ENCODE assay signal across 9 mouse cellular contexts in genomic region chr7:142083588-142084317, GRCm38 (mm10). TPM values are rescaled to one million over a fixed set of nuclear protein-coding genes. Genes with fewer than 3 reads are reported as not detected.
A peak's percentile ranks its signal among the peaks of the same experiment; 100 is the strongest.
DNase-seq lines count a peak whose midpoint lies in the region; ATAC-seq and TF ChIP-seq lines count a peak whose summit lies in the region.
"Had no signal": no experiment of that assay in that cellular context is flagged by ENCODE, and none has a peak within 500 bp of the region (broad histone marks: within the 10 kb centered on the region; RNA-seq: fewer than 3 reads in every experiment).

No protein-coding gene starts in this region.

- peak; percentile 65 for DNase-seq in adrenal gland, adult 2 months
- no peak for DNase-seq in adrenal gland, adult 8-10 months
- DNase-seq in urinary bladder, postnatal 14 days (ENCODE audit: low spot score) = peak; percentile 70
- no peak for DNase-seq in urinary bladder, postnatal 10 days (ENCODE audit: low spot score)
- peak; percentile 66 for DNase-seq in lung, adult 2 months
- DNase-seq in testis, postnatal 14 days (ENCODE audit: low spot score) = no peak
- DNase-seq in layer of hippocampus, postnatal 25 days (ENCODE audit: extremely low spot score in 1 of 2, low spot score in 1 of 2) = no peak

- H3K9me3 ChIP-seq in heart, embryonic 14.5 days (ENCODE audit: control insufficient read depth, low read length) = no peaks in the 10 kb centered on the region

- H3K4me3 ChIP-seq in heart, embryonic 14.5 days (ENCODE audit: control insufficient read depth in 1 of 2, insufficient read depth in 1 of 2, low read depth in 1 of 2, low read length in 2 of 2) = no peak overlapping the region
- H3K4me3 ChIP-seq in lung, adult 2 months (replicated peaks; ENCODE audit: extremely low read depth, low read depth, low read length) = no peak overlapping the region

- peak overlapping the region; percentile 2 for H3K4me2 ChIP-seq in heart, embryonic 14.5 days (ENCODE audit: low read length)

- TF ChIP-seq POLR2A in lung, adult 2 months (IDR thresholded peaks at IDR 0.05; ENCODE audit: borderline replicate concordance, extremely low read depth, low read depth, low read length) = no peak

- WGBS in heart, embryonic 14.5 days = 32% methylated on average over 12 of the region's 12 CpGs
- WGBS in lung, adult 2 months = 31% methylated on average over 12 of the region's 12 CpGs

- H3K36me3 ChIP-seq in heart, embryonic 14.5 days (ENCODE audit: control insufficient read depth, insufficient read depth, low read length) = peaks cover 84% of the 10 kb centered on the region

- no peak for TF ChIP-seq CTCF in lung, adult 2 months (IDR thresholded peaks at IDR 0.05; ENCODE audit: insufficient read depth, low read length)

- H3K9ac ChIP-seq in heart, embryonic 14.5 days (ENCODE audit: low read length) = peak overlapping the region; percentile 22

- peak; percentile 55; the same call in 1 of the 2 replicates for ATAC-seq in heart, embryonic 14.5 days (ENCODE audit: insufficient number of reproducible peaks, insufficient read depth, low FRiP score, low read depth)

- peaks cover 28 to 45% of the 10 kb centered on the region in 2 experiments for H3K4me1 ChIP-seq in heart, embryonic 14.5 days (ENCODE audit: control insufficient read depth in 2 of 2, insufficient read depth in 2 of 2, low read length in 2 of 2)
- H3K4me1 ChIP-seq in lung, adult 2 months (ENCODE audit: control insufficient read depth, insufficient read depth, low read length) = peaks cover 13% of the 10 kb centered on the region

- peaks cover 9% of the 10 kb centered on the region; the same call in 1 of the 2 replicates for H3K27me3 ChIP-seq in heart, embryonic 14.5 days (ENCODE audit: control insufficient read depth, insufficient read depth, low read length)

- H3K27ac ChIP-seq in heart, embryonic 14.5 days (replicated peaks in 1 of 2; ENCODE audit: control insufficient read depth in 1 of 2, insufficient read depth in 1 of 2, low read depth in 2 of 2, low read length in 2 of 2) = peak overlapping the region; percentile 71 to 82

RNA-seq across cellular contexts. Expression of gene Dusp8, which starts 11.9 kb away (rescaled TPM):
- total RNA-seq in adrenal gland, adult 2 months (2021) = 10 to 100 TPM; 11.1 to 15.9 TPM
- polyA plus RNA-seq in adrenal gland, adult 2 months (2012; rRNA removed) = 10.7 and 13.2 TPM in 2 replicates
- 10 to 100 TPM in 3 of 4 experiments, 1 to 10 TPM in 1; 4.6 to 18.1 (median 14.3) TPM for total RNA-seq in adrenal gland, adult 8-10 months (2022)
- polyA plus RNA-seq in heart, embryonic 14.5 days (2014; fragmentation: Nextera tagmentation; extraction: Ambion mirVana) = 13.3 and 16.7 TPM in 2 replicates
- polyA plus RNA-seq in lung, adult 2 months (2012; rRNA removed) = 30.1 and 33.3 TPM in 2 replicates
- 100 to 1,000 TPM; 127 to 139 TPM for total RNA-seq in layer of hippocampus, postnatal 25 days (2021)

RNA-seq across cellular contexts. Expression of gene Mob2, which starts 22.9 kb away (rescaled TPM):
- total RNA-seq in adrenal gland, adult 2 months (2021) = 10 to 100 TPM; 52.3 to 59.3 TPM
- polyA plus RNA-seq in adrenal gland, adult 2 months (2012; rRNA removed) = 33.1 and 38.2 TPM in 2 replicates
- 10 to 100 TPM; 52.8 to 65.8 (median 57.6) TPM for total RNA-seq in adrenal gland, adult 8-10 months (2022)
- 46.8 and 48.9 TPM in 2 replicates for polyA plus RNA-seq in heart, embryonic 14.5 days (2014; fragmentation: Nextera tagmentation; extraction: Ambion mirVana)
- 40.6 and 54.0 TPM in 2 replicates for polyA plus RNA-seq in lung, adult 2 months (2012; rRNA removed)
- total RNA-seq in layer of hippocampus, postnatal 25 days (2021) = 10 to 100 TPM; 27.0 to 29.1 TPM

RNA-seq across cellular contexts. Expression of gene Gm45618, which starts 36.8 kb away (rescaled TPM):
- total RNA-seq in adrenal gland, adult 2 months (2021) = not detected
- polyA plus RNA-seq in adrenal gland, adult 2 months (2012; rRNA removed) = not detected in 2 replicates
- total RNA-seq in adrenal gland, adult 8-10 months (2022) = not detected
- polyA plus RNA-seq in heart, embryonic 14.5 days (2014; fragmentation: Nextera tagmentation; extraction: Ambion mirVana) = not detected in 2 replicates
- not detected in 2 replicates for polyA plus RNA-seq in lung, adult 2 months (2012; rRNA removed)
- not detected for total RNA-seq in layer of hippocampus, postnatal 25 days (2021)
- total RNA-seq: left cerebral cortex, postnatal 14 days had no signal

RNA-seq across cellular contexts. Expression of gene Gm39115, which starts 52.1 kb away (rescaled TPM):
- total RNA-seq in adrenal gland, adult 2 months (2021) = not detected
- not detected in 2 replicates for polyA plus RNA-seq in adrenal gland, adult 2 months (2012; rRNA removed)
- not detected for total RNA-seq in adrenal gland, adult 8-10 months (2022)
- not detected in 2 replicates for polyA plus RNA-seq in heart, embryonic 14.5 days (2014; fragmentation: Nextera tagmentation; extraction: Ambion mirVana)
- polyA plus RNA-seq in lung, adult 2 months (2012; rRNA removed) = not detected in 2 replicates
- not detected for total RNA-seq in layer of hippocampus, postnatal 25 days (2021)
- total RNA-seq: left cerebral cortex, postnatal 14 days had no signal

Comparison
In these comparisons a context has a peak if more than half of its experiments do, and no peak if none do; other contexts are left out.
1. DNase-seq: peak in adrenal gland, adult 2 months (single experiment), urinary bladder, postnatal 14 days (single experiment) and lung, adult 2 months (single experiment); none in adrenal gland, adult 8-10 months (single experiment), urinary bladder, postnatal 10 days (single experiment), testis, postnatal 14 days (single experiment) and layer of hippocampus, postnatal 25 days (0 of 2).
2. RNA of gene Dusp8, which starts 11.9 kb away (total RNA-seq): 127 to 139 TPM in layer of hippocampus, postnatal 25 days; 4.6 to 18.1 TPM in adrenal gland, adult 8-10 months and 11.1 to 15.9 TPM in adrenal gland, adult 2 months; every median in the first group is over 4 times any median in the second.